Mouse (Mus musculus): ENCODE measurements around the gene Olfr1196.
"Not testable (repeated sequence)": the region's sequence is repeated elsewhere in the genome, so short reads cannot be mapped to it uniquely, and the experiment has no call there.

The Olfr1196 gene

GRCm38 (mm10) chr2:88704497-88704896, at the start of gene Olfr1196:
Olfr1196 (minus strand) TSS chr2:88704597.
- no peak for DNase-seq (ENCODE audit: low read depth, low spot score)

DNA sequence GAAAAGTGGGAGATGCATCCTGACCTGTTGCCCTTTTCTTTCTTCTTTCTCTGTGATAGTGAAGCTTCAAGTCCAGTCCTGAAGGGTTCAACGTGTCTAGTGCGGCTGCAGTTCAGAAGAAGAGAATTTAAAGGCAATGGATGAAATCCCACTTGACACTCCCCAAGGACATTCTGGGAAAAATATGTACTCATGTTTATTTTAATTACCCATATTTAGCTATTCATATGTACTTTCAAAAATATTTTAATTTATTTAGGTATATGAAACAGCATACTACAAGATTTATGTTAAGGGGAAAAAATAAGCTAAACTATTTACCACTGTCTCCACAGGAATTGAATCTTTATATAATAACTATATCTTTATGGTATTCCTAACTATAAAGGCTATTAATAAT, 46.9 kb upstream of the Olfr1196 start, which contains the start of gene Olfr1198:
Gene Olfr1198 (minus strand): TSS at position 101 of the 400 bp plus-strand sequence.
- DNase-seq (ENCODE audit: low read depth, low spot score), result no peak

DNA sequence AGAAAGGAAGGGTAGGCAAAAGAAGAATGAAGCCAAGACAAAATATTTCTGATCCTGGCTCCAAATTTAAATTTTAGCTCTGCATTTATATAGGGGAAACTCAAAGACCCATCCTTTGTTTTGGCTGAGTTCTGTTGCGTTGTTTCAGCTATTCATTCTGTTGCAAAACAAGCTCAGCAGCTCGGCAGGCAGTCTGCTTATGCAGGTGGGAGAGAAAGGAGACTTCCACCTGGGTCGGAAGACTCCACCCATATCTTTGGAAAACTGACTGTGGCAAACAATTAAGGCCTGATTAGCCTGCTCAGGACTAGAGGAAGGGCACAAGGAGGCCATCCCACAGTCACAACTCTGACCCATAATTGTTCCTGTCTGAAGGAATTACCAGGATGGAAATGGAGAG, 39.0 kb upstream of the Olfr1196 start:
- no peak for DNase-seq (ENCODE audit: low read depth, low spot score)

GRCm38 (mm10) chr2:88732266-88732665, 27.9 kb upstream of the Olfr1196 start, which contains the start of gene Olfr1197:
Olfr1197 (minus strand) TSS chr2:88732366.
- DNase-seq (ENCODE audit: low read depth, low spot score), result no peak

GRCm38 (mm10) chr2:88689087-88689486, 15.3 kb downstream of the Olfr1196 start, which contains the start of gene Olfr1195:
Olfr1195 (minus strand) TSS chr2:88689187.
- DNase-seq (ENCODE audit: low read depth, low spot score), result no peak

DNA sequence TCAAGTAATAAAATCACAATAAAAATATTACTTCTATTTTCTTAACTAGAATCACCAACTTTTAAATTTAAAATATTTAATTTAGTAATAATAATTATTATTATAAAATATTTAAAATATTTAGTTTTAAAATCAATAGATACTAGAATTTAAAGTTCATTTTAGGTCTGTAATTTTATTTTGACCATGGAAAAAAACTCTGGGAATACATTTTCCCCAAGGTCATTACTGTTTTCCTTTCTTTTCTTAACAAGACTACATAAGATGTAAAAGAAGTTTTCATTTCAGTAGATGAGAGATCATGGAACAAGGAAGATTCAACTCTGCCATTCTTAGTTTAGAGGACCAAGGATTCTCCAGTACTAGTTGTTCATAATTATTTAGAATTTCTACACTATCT, 29.1 kb downstream of the Olfr1196 start, which contains the start of gene Olfr1193:
Gene Olfr1193 (plus strand): TSS at position 301 of the 400 bp plus-strand sequence.
- DNase-seq (ENCODE audit: low read depth, low spot score), result not testable (repeated sequence)

DNA sequence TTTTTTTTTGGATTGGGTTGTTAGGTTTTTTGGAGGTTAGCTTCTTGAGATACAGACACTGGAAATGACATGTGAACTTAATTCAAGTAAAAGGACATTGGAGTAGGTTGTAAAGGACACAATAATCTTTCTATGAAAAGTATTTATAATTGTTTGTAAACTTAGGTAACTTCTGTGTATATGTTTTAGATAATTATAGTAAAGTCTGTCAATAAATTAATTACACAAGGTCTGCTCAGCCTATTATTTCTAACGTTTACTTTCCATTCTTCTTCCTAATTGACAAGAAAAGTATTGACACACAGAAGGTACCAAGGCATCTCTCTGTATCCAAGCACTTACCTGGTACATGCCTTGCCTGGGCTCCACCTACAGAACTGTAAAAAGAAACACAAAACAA, 56.2 kb downstream of the Olfr1196 start, which contains the start of gene Olfr1192-ps1:
Gene Olfr1192-ps1 (plus strand): TSS at position 301 of the 400 bp plus-strand sequence.
- no peak for DNase-seq (ENCODE audit: low read depth, low spot score)

All from 3T3-L1 (cell line).